Mouse (Mus musculus): Measurements from ENCODE around the gene Zfp512. TPM values are rescaled to one million over a fixed set of nuclear protein-coding genes. Genes with fewer than 3 reads are reported as not detected.
"Not testable (repeated sequence)": the region's sequence is repeated elsewhere in the genome, so short reads cannot be mapped to it uniquely, and the experiment has no call there.

The Zfp512 gene
- polyA plus RNA-seq (2017; shearing (Covaris generic)), result 10 to 100 TPM; 37.1 to 50.1 TPM

GRCm38 (mm10) chr5:31451878-31452561 is at the start of gene Zfp512:
Zfp512 (plus strand) TSS chr5:31452431.
- peak; percentile 98 for ATAC-seq

GRCm38 (mm10) chr5:31434727-31435126 is 17.5 kb upstream of the Zfp512 start:
- ATAC-seq, result not testable (repeated sequence)

GRCm38 (mm10) chr5:31451336-31451735 is 895 bp upstream of the Zfp512 start:
- no peak for ATAC-seq

DNA sequence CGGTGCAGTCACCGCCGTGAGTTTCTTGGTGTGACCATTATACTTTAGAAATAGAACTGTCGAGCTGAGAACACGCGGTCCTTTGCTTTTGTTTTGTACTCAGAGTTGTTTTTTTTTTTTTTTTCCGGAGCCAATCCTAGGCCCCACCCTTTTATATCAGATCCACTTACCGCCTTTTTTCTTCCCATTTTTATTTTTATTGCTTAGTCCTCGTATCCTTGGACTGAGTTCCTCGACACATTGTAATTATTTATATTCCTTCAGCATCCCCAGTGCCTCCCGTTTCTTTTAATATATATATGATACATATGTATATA is 289 bp downstream of the Zfp512 start:
- no peak for ATAC-seq

DNA sequence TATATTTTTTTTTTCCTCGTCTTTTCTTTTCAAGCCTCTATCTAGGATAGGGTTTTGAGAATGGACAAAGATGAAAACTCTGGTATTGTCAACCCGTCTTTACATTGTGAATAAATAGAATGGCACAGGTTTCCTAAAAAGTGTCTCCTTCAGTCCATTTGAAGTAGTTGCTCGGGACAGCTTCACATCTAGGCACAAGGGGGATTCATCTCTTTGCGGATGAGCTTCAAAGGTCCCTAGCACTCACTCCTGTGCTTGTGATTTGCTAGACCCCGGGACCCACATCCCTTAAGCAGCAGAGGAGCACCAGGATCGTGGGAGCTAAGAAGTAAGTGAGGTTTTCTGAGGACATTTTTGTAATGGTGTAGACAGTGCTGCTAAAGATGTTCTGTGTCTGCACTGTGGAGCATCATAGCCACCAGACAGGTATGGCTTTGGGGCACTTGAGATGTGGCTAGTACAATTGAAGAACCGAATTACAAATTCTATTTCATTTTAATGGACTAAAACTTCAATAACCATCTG is 717 bp downstream of the Zfp512 start:
- no peak for ATAC-seq

DNA sequence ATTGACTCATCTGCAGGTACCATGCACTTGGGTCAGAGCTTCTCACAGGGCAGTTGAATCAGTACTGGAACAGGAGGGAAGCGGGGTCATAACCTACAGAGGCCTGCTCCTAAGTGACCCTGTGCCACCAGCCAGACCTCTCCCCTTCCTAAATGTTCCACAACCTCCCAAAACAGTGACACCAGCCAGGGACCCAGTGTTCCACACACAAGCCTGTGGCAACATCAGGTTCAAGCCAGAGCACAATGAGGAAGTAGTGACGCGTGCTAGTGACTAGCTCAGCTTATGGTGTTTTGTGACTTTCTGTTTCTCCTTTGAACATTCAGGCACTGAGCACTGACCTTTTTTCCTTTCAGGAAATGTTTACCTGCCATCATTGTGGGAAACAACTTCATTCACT is 15.6 kb downstream of the Zfp512 start:
- ATAC-seq, result no peak

- ATAC-seq, result no peak
Measured at GRCm38 (mm10) chr5:31469711-31470110, 17.5 kb downstream of the Zfp512 start.

GRCm38 (mm10) chr5:31470334-31470733 is 18.1 kb downstream of the Zfp512 start:
- ATAC-seq, result no peak

DNA sequence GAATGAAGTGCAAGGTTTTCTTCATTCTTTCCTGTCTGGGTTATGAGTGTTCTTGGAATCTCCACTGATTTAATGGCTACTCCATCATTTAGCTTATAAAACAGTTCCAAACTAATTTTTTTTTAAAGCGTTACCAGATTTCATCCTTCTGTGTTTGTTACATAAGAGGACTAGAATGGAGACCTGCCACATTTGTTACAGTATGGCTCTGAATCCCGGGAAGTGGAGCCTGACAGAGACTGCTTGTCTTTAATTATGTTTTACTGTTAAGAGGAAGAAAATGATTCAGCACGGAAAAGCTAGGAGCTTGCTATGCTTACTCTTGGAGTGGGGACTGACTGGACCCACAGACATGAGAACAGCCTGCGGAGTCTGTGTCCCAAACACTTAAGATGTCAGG is 28.3 kb downstream of the Zfp512 start:
- no peak for ATAC-seq

DNA sequence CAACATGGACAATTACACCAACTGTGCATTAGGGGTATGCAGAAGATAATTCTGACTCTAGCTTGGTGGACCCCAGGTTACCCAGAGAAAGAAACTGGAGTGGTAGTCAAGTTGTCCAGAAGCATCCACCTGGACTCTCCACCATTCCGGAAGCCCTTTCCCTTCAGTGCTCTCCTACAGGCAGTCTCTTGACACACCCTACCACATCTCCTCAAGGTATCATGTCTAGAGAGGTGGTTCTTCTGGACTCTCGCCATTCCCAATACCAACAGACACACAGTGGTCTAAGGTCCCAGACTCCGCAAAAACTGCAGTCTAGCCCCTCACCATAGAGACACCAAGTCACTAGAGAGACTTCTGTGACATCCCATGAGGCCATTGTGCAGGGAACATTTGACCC is 33.2 kb downstream of the Zfp512 start, which contains the start of gene 4930548H24Rik:
Gene 4930548H24Rik (plus strand): TSS at position 301 of the 400 bp plus-strand sequence.
- ATAC-seq, result no peak

GRCm38 (mm10) chr5:31487889-31488288 is 35.7 kb downstream of the Zfp512 start:
- no peak for ATAC-seq

GRCm38 (mm10) chr5:31489116-31489769 is 37.0 kb downstream of the Zfp512 start:
- ATAC-seq, result no peak

DNA sequence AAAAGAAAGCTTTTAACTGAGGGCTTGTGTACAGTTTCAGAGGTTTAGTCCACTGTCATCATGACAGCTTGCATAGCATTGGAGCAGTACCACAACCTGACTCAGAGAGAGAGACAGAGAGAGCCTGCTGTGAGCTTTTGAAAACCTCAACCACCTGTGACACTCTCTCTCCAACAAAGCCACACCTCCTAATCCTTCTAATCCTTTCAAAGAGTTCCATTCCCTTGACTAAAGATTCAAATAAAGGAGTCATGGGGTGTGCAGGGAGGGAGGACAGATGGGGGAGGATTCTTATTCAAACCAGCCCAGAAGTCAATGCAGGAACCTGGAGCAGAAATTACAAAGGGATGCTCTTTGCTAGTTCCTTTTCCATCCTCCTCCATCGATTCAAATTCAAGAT is 39.8 kb downstream of the Zfp512 start:
- ATAC-seq, result no peak

GRCm38 (mm10) chr5:31494513-31495297 is 42.5 kb downstream of the Zfp512 start, which contains the start of gene Gpn1:
Gpn1 (plus strand) TSS chr5:31494741.
- peak; percentile 100 for ATAC-seq

- no peak for ATAC-seq
Measured at GRCm38 (mm10) chr5:31504843-31505242, 52.6 kb downstream of the Zfp512 start.

GRCm38 (mm10) chr5:31512481-31512880 is 60.2 kb downstream of the Zfp512 start:
- ATAC-seq, result no peak

DNA sequence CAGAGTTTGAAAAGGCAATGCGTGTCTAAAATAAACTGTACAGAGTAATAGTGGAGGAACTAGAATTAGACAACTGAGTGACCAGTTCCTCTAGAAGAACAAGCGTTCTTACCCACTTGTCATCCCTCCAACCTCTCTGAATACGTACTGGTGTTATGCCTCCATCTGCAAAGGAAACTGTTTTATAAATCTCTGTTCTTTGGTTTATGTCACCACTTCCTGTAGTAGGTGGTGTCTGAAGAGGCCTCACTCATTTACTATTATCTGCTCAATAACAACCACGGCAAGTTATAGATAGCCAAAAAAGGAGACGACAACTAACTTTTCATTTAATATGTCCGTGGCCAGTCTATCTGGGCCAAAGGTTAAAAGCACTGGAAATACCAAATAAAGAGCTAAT is 68.3 kb downstream of the Zfp512 start:
- peak; percentile 94 for ATAC-seq

DNA sequence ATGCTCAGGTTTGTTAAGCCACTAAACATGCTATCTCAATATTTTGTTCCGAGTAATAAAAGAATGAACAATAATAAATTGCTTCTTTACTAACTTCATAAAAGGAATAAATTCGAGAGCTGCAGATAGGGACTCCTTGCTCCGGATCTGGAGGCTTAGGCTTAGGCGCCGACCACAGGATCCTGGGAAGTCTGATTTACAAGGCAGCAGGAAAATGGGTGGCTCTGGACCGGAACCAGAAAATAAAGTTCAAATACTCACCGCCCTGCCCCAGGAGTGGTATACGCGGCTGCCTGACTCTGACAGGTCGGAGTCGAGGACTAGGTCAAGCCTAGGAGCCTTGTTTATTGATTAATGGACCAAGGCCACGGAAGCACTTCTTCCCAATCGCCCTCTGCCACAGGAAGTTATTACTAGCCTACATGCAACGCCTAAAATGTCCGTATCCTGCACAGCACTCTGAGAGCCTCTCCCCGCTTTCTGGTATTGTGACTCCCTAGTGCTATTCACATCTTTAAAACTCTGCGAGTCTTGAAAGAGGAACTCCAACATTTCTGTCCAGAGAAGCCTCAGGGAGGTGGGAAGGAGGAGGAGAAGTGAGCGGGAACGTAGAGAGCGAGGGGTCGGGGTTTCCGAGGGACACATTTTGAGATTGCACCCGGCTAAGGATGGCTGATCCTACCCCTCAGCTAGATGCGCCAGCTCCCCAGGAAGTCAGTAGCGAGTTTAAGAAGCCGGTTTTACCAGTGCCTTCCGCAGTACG is 74.3 kb downstream of the Zfp512 start, which contains the start of gene Slc4a1ap:
Gene Slc4a1ap (plus strand): TSS at position 642 of the 763 bp plus-strand sequence.
- peak; percentile 81 for ATAC-seq

GRCm38 (mm10) chr5:31527117-31527680 is 75.0 kb downstream of the Zfp512 start:
- ATAC-seq, result peak; percentile 17

- not testable (repeated sequence) for ATAC-seq
Measured at GRCm38 (mm10) chr5:31527707-31528106, 75.5 kb downstream of the Zfp512 start, which contains the start of gene Supt7l. Supt7l (minus strand) TSS chr5:31527807.

DNA sequence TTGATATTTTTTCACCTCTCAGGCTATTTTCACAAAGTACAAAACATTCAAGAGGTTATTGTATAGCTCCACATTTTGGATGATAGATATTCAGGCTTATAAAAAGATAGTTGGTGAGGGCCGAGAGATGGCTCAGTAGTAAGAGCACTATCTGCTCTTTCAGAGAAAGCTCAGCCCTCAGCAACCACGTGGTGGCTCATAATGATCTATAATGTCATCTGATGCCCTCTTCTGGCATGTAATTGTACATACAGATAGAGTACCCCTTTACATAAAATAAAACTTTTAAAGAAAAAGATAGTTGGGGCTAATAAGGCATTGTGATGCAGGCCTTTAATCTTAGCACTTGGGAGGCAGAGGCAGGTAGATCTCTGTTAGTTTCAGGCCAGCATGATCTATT is 76.3 kb downstream of the Zfp512 start:
- peak; percentile 48 for ATAC-seq
